Comparison of ENCODE assay signal across 8 mouse cellular contexts in the genomic region with DNA sequence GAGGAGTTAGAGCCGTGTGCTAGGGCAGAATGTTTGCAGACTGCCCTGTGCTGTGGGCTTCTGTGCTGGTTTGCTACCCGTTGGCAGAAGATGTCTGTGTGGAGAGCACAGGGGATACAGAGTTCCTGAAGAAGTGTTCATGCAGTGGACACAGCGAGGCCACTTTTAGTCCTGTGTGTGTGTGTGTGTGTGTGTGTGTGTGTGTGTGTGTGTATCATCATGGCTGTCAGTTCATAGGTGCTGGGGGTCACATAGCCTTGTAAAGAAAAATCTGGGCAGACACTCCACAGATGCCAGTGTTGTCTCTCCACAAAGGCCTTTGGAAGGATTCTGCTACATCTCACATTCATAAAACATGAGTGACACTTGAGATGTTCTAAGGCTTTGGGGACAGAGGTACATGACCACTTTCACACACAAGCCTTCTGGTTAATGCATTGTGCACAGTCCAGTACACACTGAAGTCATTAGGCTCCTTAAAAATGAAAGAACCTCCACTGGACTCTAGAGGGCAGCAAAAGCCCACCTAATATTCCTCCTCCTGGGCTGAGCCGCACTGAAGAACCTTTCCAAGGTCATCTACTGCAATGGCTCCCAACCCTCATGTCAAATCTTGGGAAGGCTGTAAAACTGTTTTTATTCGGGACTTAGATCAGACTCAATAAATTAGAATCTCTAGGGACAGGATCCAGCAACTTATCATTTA. TPM values are rescaled to one million over a fixed set of nuclear protein-coding genes. Genes with fewer than 3 reads are reported as not detected.
DNase-seq lines count a peak whose midpoint lies in the region; ATAC-seq and TF ChIP-seq lines count a peak whose summit lies in the region.

No protein-coding gene starts in this region.

- 35% methylated on average over 5 of the region's 5 CpGs for WGBS in intestine, postnatal 0 days
- 43% methylated on average over 5 of the region's 5 CpGs for WGBS in limb, embryonic 10.5 days
- WGBS in midbrain, embryonic 12.5 days: 38% methylated on average over 5 of the region's 5 CpGs

- H3K4me1 ChIP-seq in intestine, postnatal 0 days (replicated peaks; ENCODE audit: control insufficient read depth, insufficient read depth, low read length): no peaks in the 10 kb centered on the region
- H3K4me1 ChIP-seq in limb, embryonic 10.5 days: no peaks in the 10 kb centered on the region
- no peaks in the 10 kb centered on the region for H3K4me1 ChIP-seq in midbrain, embryonic 12.5 days

- H3K27me3 ChIP-seq in intestine, postnatal 0 days (replicated peaks; ENCODE audit: control insufficient read depth, insufficient read depth, low read length): no peaks in the 10 kb centered on the region
- no peaks in the 10 kb centered on the region for H3K27me3 ChIP-seq in limb, embryonic 10.5 days (ENCODE audit: low read depth, poor library complexity, severe bottlenecking)
- H3K27me3 ChIP-seq in midbrain, embryonic 12.5 days: 0 out of 2 replicates have a peak, but pooled peaks cover 4% of the 10 kb centered on the region

- DNase-seq in 3T3-L1 (ENCODE audit: low read depth, low spot score): peak; percentile 73
- DNase-seq in R1 (ENCODE audit: low read depth, low spot score): peak; percentile 74
- peak; percentile 56 to 67 for DNase-seq in cerebellum, postnatal 36 days
- DNase-seq in gastrocnemius, postnatal 25 days: peak; percentile 14
- DNase-seq in limb, embryonic 10.5 days (ENCODE audit: low spot score): peak; percentile 65
- DNase-seq in spleen, postnatal 4 days (ENCODE audit: low spot score in 2 of 2): peak; percentile 49 to 68

- peak; percentile 82 for TF ChIP-seq CTCF in intestine, postnatal 0 days (IDR thresholded peaks at IDR 0.05; ENCODE audit: low read depth)

- no peak overlapping the region for H3K4me3 ChIP-seq in intestine, postnatal 0 days (ENCODE audit: low read depth, low read length)
- no peak overlapping the region for H3K4me3 ChIP-seq in limb, embryonic 10.5 days
- H3K4me3 ChIP-seq in midbrain, embryonic 12.5 days: no peak overlapping the region

- H3K9ac ChIP-seq in intestine, postnatal 0 days (ENCODE audit: low read depth, low read length): no peak overlapping the region
- no peak overlapping the region for H3K9ac ChIP-seq in midbrain, embryonic 12.5 days (replicated peaks)

- no peaks in the 10 kb centered on the region for H3K36me3 ChIP-seq in intestine, postnatal 0 days (ENCODE audit: control insufficient read depth, insufficient read depth)
- no peaks in the 10 kb centered on the region for H3K36me3 ChIP-seq in limb, embryonic 10.5 days
- H3K36me3 ChIP-seq in midbrain, embryonic 12.5 days: no peaks in the 10 kb centered on the region

- H3K27ac ChIP-seq in intestine, postnatal 0 days (ENCODE audit: low read depth, low read length): no peak overlapping the region
- H3K27ac ChIP-seq in limb, embryonic 10.5 days: no peak overlapping the region
- H3K27ac ChIP-seq in midbrain, embryonic 12.5 days (replicated peaks): no peak overlapping the region

- no peak overlapping the region for H3K4me2 ChIP-seq in intestine, postnatal 0 days (replicated peaks; ENCODE audit: low read depth)
- H3K4me2 ChIP-seq in midbrain, embryonic 12.5 days (replicated peaks): no peak overlapping the region

- H3K9me3 ChIP-seq in intestine, postnatal 0 days (ENCODE audit: control insufficient read depth): no peaks in the 10 kb centered on the region
- H3K9me3 ChIP-seq in limb, embryonic 10.5 days (replicated peaks): no peaks in the 10 kb centered on the region
- H3K9me3 ChIP-seq in midbrain, embryonic 12.5 days: no peaks in the 10 kb centered on the region

- ATAC-seq in intestine, postnatal 0 days: peak; percentile 57; the same call in 1 of the 2 replicates
- ATAC-seq in midbrain, embryonic 12.5 days (ENCODE audit: low FRiP score, low read depth): peak; percentile 71

RNA-seq across cellular contexts. Expression of gene Fam205c, which starts 2.7 kb away (rescaled TPM):
- 1 to 10 TPM in 1 of 2 experiments, under 1 TPM in 1; 0.90 to 1.2 TPM for total RNA-seq in gastrocnemius, postnatal 25 days (2021)
- polyA plus RNA-seq in intestine, postnatal 0 days (2015; fragmentation: Nextera tagmentation; extraction: Ambion mirVana): 0.16 TPM in 1 of 2 replicates, not detected in the other
- polyA plus RNA-seq in limb, embryonic 10.5 days (2016; fragmentation: Nextera tagmentation; extraction: Ambion mirVana): 0.10 TPM in 1 of 2 replicates, not detected in the other
- 2.3 and 3.0 TPM in 2 replicates for polyA plus RNA-seq in midbrain, embryonic 12.5 days (2016; fragmentation: Nextera tagmentation; extraction: Ambion mirVana)

RNA-seq across cellular contexts. Expression of gene Gm12394, which starts 20.2 kb away (rescaled TPM):
- total RNA-seq in gastrocnemius, postnatal 25 days (2021): not detected
- polyA plus RNA-seq in intestine, postnatal 0 days (2015; fragmentation: Nextera tagmentation; extraction: Ambion mirVana): 0.05 and 0.12 TPM in 2 replicates
- polyA plus RNA-seq in limb, embryonic 10.5 days (2016; fragmentation: Nextera tagmentation; extraction: Ambion mirVana): 0.06 TPM in 1 of 2 replicates, not detected in the other
- polyA plus RNA-seq in midbrain, embryonic 12.5 days (2016; fragmentation: Nextera tagmentation; extraction: Ambion mirVana): 0.32 and 0.47 TPM in 2 replicates

RNA-seq across cellular contexts. Expression of gene Fam205a1, which starts 23.1 kb away (rescaled TPM):
- not detected for total RNA-seq in gastrocnemius, postnatal 25 days (2021)
- not detected in 2 replicates for polyA plus RNA-seq in intestine, postnatal 0 days (2015; fragmentation: Nextera tagmentation; extraction: Ambion mirVana)
- not detected in 2 replicates for polyA plus RNA-seq in limb, embryonic 10.5 days (2016; fragmentation: Nextera tagmentation; extraction: Ambion mirVana)
- 0.09 and 0.26 TPM in 2 replicates for polyA plus RNA-seq in midbrain, embryonic 12.5 days (2016; fragmentation: Nextera tagmentation; extraction: Ambion mirVana)

RNA-seq across cellular contexts. Expression of gene Phf24, which starts 39.7 kb away (rescaled TPM):
- 1 to 10 TPM in 1 of 2 experiments, under 1 TPM in 1; 0.64 to 1.5 TPM for total RNA-seq in gastrocnemius, postnatal 25 days (2021)
- polyA plus RNA-seq in intestine, postnatal 0 days (2015; fragmentation: Nextera tagmentation; extraction: Ambion mirVana): 0.73 and 1.0 TPM in 2 replicates
- 0.16 TPM in 1 of 2 replicates, not detected in the other for polyA plus RNA-seq in limb, embryonic 10.5 days (2016; fragmentation: Nextera tagmentation; extraction: Ambion mirVana)
- 6.6 and 8.4 TPM in 2 replicates for polyA plus RNA-seq in midbrain, embryonic 12.5 days (2016; fragmentation: Nextera tagmentation; extraction: Ambion mirVana)

Comparison
In these comparisons a context has a peak if more than half of its experiments do, and no peak if none do; other contexts are left out.
1. DNase-seq: peak in every context shown above with its lines; median percentile 74 in R1; 73 in 3T3-L1; 65 in limb, embryonic 10.5 days; 62 in cerebellum, postnatal 36 days; 58 in spleen, postnatal 4 days; 14 in gastrocnemius, postnatal 25 days.